Mouse (Mus musculus) c-Kit-positive CD71-positive TER-119-negative erythroid progenitor cells, embryonic 14.5 days (primary cell): Measurements from ENCODE around the gene Rarres2.

Source experiments
- DNase-seq: peaks from one replicate; pipeline ENCODE4 v3.0.0-alpha.2; 2013; ENCODE audit warnings: low read depth

The Rarres2 gene

DNA sequence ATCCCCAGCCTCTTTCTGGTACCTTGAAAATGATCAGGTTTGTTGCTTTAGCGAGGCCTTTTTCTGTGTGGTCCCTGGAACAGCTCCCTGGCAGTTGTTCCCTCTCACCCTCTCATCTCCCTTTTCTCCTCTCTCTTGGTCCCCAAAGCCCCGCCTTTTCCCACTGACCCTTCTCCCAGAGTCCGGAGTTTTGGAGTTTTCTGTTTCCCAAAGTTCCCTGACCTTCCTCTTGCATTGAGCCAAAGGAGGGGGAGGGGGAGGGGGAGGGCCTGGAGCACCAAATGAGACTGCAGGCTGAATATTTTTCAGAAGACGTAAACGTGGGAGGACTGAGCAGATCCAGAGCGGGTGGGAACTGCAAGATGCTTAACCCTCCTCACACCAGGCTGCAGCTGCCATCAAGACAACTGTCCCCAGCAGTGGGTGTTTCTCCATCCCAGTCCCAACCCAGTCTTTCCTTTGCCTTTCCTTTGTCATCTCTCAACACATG, at the start of gene Rarres2:
Gene Rarres2 (minus strand): TSS at position 218 of the 490 bp plus-strand sequence.
- DNase-seq: no peak

DNA sequence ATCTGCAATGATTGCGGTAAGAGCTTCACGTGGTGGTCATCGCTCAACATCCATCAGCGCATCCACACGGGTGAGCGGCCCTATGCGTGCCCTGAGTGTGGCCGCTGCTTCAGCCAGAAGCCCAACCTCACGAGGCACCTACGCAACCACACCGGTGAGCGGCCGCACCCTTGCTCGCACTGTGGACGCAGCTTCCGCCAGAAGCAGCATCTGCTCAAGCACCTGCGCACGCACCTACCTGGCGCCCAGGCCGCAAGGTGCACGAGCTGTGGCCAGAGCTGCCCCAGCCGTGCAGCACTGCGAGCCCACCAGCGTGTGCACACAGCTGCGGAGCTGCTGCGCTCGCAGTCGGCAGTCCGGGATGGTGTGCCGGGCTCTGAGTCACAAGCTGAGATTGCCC, 47.4 kb upstream of the Rarres2 start:
- no peak for DNase-seq

DNA sequence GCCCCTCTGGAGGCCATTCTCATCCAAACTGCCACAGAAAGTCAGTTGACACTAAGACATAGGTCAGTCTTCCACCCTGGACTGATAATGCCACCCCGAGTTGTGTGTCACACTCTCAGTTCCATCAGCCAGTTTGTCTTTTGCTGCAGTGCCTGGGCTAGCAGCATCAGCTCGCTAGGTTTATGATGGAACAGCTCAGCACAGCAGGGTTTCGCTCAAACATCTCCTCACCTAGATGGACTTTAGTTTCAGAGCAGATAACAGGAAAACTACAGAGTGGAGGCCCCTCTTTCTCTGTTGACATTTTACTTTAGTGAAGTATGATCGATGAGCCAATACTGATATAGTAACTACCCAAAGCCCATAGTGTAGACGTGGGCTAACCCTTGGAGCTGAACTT, 42.2 kb upstream of the Rarres2 start:
- DNase-seq: no peak

DNA sequence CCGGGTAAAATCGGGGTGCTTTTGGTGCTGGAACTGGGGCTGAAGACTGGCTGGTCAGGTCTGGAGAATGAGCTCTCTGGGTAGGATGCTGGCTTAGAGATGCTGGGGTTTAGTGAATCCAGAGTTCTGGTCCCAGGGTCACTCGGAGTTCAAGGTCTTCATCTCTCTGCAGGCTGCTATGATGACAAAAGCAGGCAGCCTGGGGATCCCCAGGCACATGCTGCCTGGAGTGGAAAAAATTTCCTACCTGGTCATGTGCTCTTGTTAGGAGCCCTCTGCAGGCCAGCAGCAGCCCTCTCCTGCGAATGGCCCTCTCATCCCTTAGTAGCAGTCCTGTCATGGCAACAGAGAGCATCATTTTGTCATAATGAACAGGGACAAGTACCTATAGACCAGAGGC, 40.9 kb upstream of the Rarres2 start:
- DNase-seq: no peak

DNA sequence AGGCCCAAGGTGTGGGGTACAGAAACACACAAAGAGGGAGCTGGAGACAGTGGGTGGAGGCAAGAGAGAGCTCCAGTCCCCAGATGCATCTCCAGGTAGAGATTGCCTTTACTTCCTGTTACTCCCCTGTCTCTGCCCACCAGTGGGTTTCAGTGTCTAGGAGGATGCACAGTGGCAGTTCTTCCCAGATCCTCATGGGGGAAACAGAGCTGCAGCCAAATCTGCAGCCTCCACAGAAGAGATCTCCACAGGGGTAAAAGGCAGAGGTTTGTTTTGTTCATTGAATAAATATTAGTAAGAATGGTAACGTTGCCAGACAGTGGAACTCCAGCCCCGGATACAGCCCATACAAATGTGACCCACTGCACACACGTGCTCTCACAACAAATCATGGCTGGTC, 38.1 kb upstream of the Rarres2 start:
- DNase-seq: no peak

DNA sequence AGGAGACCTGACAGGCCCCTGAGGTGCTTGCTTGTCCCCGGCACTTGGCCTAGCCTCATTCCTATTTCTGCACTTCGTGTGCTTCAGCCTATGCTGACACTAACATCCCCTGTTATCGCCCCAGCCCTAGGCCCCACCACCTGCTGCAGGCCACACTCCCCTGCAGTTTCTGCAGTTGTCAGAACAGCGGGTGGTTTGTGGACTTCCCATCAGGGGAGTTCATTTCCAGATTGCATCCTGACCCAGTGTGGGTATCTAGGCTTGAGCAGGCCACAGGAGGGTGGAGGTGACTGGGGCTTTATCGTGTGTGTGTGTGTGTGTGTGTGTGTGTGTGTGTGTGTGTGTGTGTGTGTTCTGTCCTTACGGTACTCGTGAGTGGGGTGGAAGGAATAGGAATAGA, 36.9 kb upstream of the Rarres2 start:
- DNase-seq: no peak

DNA sequence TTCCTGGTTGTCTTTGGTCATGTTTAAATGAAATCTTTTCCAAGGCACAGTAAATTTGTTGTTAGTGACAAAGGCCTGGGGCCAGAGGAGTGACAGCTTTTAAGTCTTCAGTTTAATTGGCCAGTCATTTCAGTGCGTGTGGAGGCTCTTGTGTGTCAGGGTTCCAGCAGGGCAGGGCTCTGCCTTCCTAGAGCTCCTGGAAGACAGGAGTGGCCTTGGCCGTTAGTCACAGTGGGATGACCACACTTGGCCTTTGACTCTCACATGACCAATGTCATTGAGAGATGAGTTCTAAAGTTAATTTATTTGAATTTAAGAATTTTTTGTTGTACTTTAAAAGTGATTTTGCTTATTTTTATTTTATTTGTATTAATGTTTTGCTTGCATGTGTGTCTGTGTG, 35.5 kb upstream of the Rarres2 start:
- no peak for DNase-seq

DNA sequence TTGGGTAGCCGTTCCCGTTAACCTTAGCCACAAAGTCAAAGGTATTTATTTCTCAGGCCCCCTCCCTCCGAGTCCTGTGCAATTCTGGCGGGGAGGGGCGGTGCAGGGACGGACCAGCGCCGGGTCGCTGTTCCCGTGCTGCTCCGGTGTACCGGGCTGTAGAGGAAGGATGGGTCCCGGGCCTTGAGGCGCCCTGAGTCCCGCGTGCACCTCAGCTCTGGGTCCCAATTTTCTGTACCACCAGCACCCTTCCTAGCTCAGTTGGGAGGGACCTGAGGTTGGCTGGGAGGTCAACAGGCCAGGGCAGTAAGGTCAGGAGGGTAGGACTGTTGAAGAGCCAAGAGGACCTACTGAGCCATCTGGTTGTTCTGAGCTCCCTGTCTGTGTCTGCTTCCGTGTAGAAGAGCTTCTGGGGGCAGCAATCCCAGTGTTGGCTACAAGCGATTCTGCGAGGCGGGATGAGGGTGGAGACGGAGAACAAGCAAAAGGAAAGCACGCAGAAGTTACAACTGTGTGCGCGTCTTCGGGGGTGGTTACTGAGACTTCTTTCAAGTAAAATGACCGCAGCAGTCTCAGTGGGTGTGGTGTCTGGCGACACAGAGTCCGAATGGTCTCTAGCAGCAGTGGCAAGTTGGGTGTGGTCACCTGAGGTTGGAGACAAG, 29.6 kb upstream of the Rarres2 start:
- DNase-seq: no peak

DNA sequence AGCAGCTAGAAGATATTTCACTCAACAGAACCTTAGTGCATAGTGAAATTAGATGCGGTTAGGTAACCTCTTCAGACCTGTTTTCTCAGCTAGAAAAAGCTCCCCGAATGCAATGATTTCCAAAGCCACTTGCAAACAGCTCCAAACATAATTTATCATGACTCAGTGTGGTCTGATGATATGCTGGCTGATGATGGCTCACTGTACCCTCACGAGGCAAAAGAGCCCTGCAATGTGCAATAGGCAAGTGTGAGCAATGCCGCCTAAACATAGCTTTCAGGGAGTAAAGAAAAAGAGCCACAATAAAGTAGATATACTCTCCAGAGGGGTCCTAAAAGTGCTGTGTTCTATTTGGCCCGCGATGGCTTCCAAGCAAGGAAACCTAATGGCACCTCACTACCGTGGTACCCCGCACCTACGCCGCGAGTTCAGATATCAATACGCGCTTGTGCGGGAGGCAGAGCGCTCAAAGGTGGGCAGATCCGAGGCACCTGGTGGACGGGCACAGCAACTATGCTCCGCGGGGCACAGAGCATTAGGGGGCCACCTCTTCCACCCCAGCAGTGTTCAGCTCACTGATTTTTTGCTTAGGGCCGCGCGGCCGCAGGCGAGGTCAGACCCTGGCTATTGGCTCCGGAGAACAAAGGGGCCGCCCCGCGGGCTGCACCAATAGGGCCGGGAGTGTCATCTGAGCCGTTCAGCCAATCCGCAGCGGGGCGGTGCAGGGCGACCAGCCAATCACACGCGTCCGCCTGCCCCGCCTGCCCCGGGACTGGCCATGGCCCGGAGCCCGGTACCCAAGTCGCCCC, 28.9 kb upstream of the Rarres2 start, which contains the start of gene Zfp775:
Gene Zfp775 (plus strand): TSS at position 793 of the 809 bp plus-strand sequence.
- DNase-seq: peak; percentile 81

DNA sequence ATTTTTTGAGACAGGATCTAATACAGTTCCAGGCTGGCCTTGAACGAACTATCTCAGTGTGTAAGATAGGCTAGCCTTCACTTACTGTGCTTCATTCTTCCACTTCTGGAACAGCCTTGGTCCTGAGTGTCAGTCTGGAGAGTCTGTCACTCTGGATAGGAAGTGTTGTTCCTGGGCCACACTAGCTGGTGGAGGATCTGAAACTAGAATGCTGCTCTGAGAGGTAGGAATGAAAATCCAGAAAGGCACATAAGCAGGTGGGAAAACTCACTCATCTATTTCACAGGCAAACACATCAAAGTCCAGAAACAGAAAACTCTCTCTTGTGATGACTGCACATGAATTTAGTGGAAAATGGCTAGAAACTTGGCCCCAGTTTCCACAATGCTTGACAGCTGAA, 28.0 kb upstream of the Rarres2 start:
- DNase-seq: no peak

DNA sequence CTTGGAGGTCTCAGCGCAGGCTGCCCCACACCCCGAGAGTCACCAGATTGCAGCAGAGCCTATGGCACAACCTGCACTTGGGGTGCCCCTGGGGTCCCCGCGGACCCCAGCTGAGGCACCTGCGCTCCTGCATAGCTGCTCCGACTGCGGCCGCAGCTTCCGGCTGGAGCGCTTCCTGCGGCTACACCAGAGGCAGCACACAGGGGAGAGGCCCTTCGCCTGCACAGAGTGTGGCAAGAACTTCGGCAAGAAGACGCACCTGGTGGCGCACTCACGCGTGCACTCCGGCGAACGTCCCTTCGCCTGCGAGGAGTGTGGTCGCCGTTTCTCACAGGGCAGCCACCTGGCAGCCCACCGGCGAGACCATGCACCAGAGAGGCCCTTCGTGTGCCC, 24.6 kb upstream of the Rarres2 start:
- no peak for DNase-seq

DNA sequence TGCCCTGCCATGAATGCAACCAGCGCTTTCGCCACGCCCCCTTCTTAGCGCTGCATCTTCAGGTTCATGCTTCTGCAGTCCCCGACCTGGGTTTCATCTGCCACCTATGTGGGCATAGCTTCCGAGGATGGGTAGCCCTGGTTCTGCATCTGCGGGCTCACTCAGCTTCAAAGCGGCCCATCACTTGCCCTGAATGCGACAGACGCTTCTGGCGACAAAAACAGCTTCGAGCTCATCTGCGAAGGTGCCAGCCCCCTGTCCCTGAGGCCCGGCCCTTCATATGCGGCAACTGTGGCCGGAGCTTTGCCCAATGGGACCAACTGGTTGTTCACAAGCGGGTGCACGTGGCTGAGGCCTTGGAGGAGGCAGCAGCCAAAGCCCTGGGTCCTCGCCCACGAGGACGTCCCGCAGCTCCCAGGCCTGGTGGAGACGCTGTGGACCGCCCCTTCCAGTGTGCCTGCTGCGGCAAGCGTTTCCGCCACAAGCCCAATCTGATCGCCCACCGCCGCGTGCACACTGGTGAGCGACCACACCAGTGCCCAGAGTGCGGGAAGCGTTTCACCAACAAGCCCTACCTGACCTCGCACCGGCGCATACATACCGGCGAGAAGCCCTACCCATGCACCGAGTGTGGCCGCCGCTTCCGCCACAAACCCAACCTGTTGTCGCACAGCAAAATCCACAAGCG, 24.1 kb upstream of the Rarres2 start:
- no peak for DNase-seq

DNA sequence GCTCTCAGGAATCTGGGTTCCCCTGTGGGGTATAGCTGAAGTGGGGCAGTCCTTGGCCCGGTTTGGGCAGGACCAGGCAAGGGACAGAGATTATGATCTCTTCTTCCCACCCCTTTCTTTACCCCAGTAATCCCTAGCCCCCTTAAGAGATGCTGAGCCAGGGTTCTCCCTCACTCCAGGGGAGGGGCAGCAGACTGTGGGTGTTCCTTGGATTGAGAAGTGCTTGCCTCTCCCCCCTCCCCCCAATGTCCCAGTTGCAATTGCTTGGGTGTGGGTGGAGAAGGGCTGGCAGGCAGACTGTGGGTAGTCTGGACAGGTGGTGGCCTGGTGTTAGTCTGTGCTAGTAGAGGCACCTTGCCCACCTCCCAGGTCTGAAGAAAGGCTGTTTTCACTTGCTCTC, 22.7 kb upstream of the Rarres2 start:
- no peak for DNase-seq

DNA sequence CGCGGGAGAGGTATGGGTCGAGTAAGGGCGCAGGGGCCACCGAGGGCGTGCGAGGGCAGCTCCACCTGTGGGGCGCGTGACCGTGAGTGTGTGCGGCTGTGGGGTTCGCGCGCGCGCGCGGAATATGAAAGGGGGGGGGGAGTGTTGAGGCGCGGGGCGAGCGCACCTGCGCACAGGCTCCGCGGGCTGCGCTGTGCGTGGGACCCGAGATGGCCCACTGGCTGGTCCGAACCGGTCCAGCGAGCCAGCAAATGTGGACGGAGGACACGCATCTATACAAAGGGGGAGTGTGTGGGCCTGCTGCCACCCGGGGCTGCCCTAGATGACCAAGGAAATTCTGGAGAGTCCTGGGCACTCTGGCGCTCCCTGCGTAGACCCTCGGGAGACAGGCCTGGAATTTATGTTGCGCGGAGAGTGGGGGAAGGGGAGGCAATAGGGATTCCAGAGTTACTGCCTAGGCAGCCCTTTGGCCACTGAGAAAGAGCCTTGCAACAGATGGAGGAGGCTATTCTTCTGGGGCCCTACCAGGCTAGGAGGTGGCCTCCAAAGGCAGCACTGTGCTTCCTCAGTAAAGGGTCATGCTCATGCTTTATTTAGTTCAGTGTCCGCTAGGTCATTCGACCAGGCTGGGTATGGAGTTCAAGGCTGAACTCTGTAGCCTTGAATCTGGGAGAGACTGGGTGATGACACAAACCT, 21.6 kb upstream of the Rarres2 start:
- DNase-seq: no peak

DNA sequence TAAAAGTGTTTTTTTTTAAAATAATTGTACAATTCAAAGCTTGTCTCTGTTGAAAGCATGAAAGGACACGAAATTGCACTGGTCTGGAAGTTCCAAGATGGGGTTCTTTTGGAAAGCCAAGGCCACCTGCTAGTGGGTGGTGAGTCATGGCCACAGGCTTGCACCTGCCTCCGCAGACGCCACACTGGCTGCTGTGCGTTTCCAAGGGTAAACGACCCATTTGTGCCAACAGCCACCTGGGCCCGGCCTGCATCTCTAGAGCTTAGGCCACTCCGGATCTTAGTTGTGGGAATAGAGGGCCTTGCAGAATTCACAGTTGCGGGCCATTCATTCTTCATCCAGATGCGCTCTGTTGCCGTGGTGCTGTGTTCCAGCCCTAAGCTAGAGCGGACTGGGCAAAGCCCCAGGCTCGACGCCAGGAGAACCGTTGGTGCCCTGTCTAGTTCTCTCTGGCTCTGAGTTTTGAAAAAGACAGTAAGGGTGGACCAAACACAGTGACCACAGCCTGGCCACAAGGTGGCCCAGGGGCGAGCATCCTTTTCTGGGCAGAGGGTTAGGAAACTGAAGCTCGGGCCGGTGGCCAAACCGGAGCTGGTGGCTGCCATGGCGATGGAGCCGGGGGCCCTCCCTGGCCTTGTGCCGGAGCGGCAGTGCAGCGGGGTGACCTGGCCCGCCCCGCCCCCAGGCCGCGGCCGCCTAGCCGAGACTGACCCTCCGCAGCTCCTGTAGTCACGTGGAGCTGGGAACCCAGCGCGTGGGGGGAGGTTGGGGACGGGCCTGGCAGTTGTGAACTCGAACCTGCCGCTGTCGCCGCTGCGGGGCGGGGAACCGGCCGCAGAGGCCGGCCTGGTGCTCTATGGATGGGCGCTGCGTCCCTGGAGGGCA, 20.8 kb upstream of the Rarres2 start, which contains the start of the genes Repin1 and Gm44965:
Gene Repin1 (plus strand): TSS at position 726 of the 885 bp plus-strand sequence.
Gene Gm44965 (plus strand): TSS at position 784 of the 885 bp plus-strand sequence.
- DNase-seq: no peak

DNA sequence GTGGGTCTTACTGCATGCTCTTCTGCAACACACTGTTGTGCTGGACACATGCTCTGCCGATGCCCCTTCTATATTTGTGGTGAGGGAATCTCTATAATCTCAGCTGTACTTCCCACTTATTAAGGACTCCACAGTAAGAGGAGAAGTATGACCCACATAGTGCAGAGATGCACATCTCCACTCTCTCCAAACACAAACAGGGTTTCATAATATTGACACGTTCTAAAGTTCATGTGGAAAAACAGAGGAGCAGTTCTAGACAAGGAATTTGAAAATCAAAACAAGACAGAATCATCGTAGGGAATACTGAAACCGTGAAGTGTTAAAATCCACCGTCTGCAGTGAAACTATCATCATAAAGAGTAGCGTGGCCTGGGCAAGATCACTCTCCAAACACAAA, 19.3 kb upstream of the Rarres2 start:
- DNase-seq: no peak

DNA sequence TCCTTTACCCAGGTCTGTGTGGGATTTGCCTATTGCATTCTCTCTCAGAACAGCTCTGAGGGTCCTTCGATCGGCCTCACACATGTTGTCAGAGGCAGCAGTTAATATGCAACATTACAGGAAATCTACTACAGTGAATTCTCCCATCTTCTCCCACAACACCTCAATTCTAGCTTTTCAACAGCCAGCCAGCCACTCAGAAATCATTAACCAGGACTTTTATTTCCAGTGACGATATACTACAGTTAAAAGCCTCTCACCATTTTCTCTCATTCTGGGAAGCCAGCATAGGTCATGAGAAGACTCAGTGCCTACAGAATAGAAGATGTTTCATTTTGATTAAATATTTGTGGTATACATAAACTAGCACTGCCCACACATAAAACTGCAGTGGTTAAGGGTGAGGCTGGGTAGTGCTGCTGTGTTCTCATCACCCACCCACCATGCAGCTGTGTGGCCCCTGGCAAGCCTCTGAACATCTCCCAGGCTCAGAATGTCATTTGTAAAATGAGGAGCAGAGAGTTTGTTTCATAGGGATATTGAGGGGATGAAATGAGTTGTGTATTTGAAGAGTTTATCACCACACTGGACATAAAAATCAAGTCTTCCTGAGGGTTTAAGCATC, 18.7 kb upstream of the Rarres2 start:
- no peak for DNase-seq

DNA sequence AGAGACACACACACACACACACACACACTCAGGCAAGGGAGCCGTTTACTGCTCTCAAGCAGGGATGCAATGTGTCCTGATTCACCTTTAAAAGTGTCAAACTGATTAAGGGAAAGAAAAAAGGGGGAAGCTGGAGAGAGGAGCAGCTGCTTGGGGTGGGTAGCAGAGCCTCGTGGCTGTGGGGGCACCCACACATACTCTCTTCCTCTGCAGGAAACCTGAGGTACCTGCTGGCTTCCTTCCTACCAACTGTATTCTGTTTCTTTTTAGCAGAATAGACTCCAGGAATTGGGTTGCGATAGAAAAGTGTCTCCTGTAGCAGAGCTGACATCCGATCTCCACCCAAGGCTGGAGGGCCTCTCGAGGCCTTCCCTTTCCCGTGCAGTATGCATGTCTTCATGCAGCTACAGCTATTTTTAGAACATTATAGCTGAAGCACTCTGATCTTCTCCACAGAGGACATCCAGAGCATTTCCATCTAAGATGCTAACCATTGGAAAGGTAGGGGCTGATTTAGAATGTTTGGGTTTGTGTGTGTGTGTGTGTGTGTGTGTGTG, 16.7 kb upstream of the Rarres2 start, which contains the start of gene Gm45021:
Gene Gm45021 (plus strand): TSS at position 417 of the 557 bp plus-strand sequence.
- no peak for DNase-seq

DNA sequence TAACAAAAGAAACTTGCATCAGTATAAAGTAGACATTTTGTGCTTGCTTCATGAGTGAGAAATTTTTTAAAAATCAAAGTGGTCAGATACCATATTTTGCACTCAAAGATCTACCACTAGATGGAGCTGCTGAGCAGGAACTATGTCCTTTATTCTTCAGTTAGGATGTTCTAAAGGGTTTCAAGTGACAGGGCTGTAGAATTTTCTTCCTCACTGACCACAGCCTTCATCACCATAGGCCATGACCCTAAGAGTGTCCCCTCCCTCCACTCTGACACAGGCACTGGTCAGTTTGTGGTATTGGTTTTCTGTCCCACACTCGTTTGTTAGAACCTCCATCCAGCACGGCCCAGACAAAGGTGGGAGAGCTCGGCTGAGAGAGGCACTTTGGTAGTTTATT, 9.4 kb upstream of the Rarres2 start:
- DNase-seq: no peak

DNA sequence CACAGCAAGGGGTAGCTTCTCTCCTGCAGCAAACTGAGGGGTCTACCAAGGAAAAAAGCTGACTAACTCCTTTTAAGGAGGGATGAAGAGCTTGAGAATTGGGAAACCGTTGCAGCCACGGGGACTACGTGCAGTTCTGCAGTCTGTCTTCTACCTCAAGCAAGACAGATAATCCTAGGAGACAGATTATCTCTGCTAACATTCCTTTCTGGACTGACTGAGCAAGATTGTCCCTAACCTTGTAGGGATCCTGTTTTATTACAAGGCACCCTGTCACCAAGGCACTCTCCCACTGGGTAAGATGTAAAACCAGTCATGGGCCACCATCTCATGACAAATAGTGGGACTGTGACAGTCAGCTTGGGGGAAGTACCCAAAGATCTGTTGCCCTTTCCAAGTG, 8.7 kb upstream of the Rarres2 start:
- no peak for DNase-seq
